Mouse (Mus musculus) heart, postnatal 0 days (tissue): Measurements from ENCODE around the gene Gm1123. TPM values are rescaled to one million over a fixed set of nuclear protein-coding genes. Genes with fewer than 3 reads are reported as not detected.

Experiments
- ATAC-seq: fragments of 200-750 bp; cut with Nextera tagmentation; 2 replicates; pipeline ENCODE4 v1.8.0; 2017; ENCODE audit warnings: low read depth, moderate number of reproducible peaks, moderate library complexity; ENCODE audit not compliant: insufficient read depth
- DNase-seq: peaks from one replicate; pipeline ENCODE4 v3.0.0-alpha.2; 2016; ENCODE audit warnings: low spot score
- H3K27ac ChIP-seq: fragments of 300-500 bp; sonication (generic); 2 replicates; pipeline ENCODE4 v1.5.1; 2014; ENCODE audit warnings: low read depth, mild to moderate bottlenecking
- H3K27me3 ChIP-seq: fragments of 300-500 bp; sonication (generic); 2 replicates; pipeline ENCODE4 v1.6.1; 2014; ENCODE audit warnings: low read length, mixed read lengths; ENCODE audit not compliant: control insufficient read depth, insufficient read depth
- H3K36me3 ChIP-seq: fragments of 300-500 bp; sonication (generic); replicated peaks from 2 replicates; pipeline ENCODE4 v1.6.1; 2014; ENCODE audit warnings: low read length, mixed read lengths; ENCODE audit not compliant: control insufficient read depth, insufficient read depth
- H3K4me1 ChIP-seq: fragments of 300-500 bp; sonication (generic); 2 replicates; pipeline ENCODE4 v1.6.1; 2014; ENCODE audit warnings: antibody characterized with exemption; ENCODE audit not compliant: control insufficient read depth, insufficient read depth
- H3K4me2 ChIP-seq: fragments of 300-500 bp; sonication (generic); 2 replicates; pipeline ENCODE4 v1.6.1; 2014; ENCODE audit warnings: low read depth, mild to moderate bottlenecking, low read length, moderate library complexity
- H3K4me3 ChIP-seq: fragments of 300-500 bp; sonication (generic); 2 replicates; pipeline ENCODE4 v1.5.1; 2014; ENCODE audit warnings: low read depth, low read length
- H3K9ac ChIP-seq: fragments of 300-500 bp; sonication (generic); replicated peaks from 2 replicates; pipeline ENCODE4 v1.6.1; 2014; ENCODE audit warnings: low read depth, low read length, mixed read lengths
- H3K9me3 ChIP-seq: fragments of 300-500 bp; sonication (generic); replicated peaks from 2 replicates; pipeline ENCODE4 v1.6.1; 2016; ENCODE audit warnings: low read length; ENCODE audit not compliant: control insufficient read depth
- CTCF ChIP-seq: IDR thresholded peaks from 2 replicates; pipeline ENCODE4 v1.5.1; 2016; ENCODE audit warnings: antibody characterized with exemption, control low read depth, low read depth
- EP300 ChIP-seq: IDR thresholded peaks from 2 replicates; pipeline ENCODE4 v1.6.1; 2016; ENCODE audit warnings: antibody characterized with exemption, low read depth
- WGBS: fragments of 180-500 bp; shearing (Covaris S2); extraction: QIAGEN DNeasy Blood & Tissue Kit; methylation state at CpG from one replicate; pipeline ENCODE4 v1.1.7; 2014; 5-methylcytosine and 5-hydroxymethylcytosine counted together
- polyA plus RNA-seq: library from polyadenylated mRNA; unstranded; fragments of >200 nt; fragmentation: Nextera tagmentation; extraction: Ambion mirVana; gene quantifications from 2 replicates; pipeline ENCODE4 v1.2.1, GENCODE M21; 2015
- total RNA-seq: library from RNA; depleted of rRNA; stranded (reverse); fragments of >200 nt; gene quantifications from 2 replicates; pipeline ENCODE4 v1.2.3, GENCODE M21; 2014; ENCODE audit warnings: low replicate concordance

Gm1123 gene
- total and polyA plus RNA-seq, 2 experiments from 2014 or later, result 0.07 TPM; not detected in 1

GRCm38 (mm10) chr9:98985800-98986475 lies 49.6 kb downstream of the Gm1123 start, which contains the start of gene Faim:
TSS of gene Faim (plus strand) at chr9:98986373.
- peak; percentile 97 for DNase-seq
- Histone ChIP-seq H3K4me1 (peaks cover 6% of the 10 kb centered on the region; the same call in 1 of the 2 replicates), H3K27me3 (peaks cover 14% of the 10 kb centered on the region; the same call in 1 of the 2 replicates), H3K9ac (peak within 1 kb of the TSS; percentile 63), H3K4me2 (peak within 1 kb of the TSS; percentile 97), H3K9me3 (no peaks in the 10 kb centered on the region), H3K4me3 (peak within 1 kb of the TSS; percentile 79), H3K36me3 (no peaks in the 10 kb centered on the region), H3K27ac (peak within 1 kb of the TSS; percentile 58; the same call in 1 of the 2 replicates)
- ATAC-seq, result peak; percentile 100
- no peak for TF ChIP-seq CTCF
- TF ChIP-seq EP300, result no peak
- WGBS, result 2% methylated on average over 45 of the region's 45 CpGs

DNA sequence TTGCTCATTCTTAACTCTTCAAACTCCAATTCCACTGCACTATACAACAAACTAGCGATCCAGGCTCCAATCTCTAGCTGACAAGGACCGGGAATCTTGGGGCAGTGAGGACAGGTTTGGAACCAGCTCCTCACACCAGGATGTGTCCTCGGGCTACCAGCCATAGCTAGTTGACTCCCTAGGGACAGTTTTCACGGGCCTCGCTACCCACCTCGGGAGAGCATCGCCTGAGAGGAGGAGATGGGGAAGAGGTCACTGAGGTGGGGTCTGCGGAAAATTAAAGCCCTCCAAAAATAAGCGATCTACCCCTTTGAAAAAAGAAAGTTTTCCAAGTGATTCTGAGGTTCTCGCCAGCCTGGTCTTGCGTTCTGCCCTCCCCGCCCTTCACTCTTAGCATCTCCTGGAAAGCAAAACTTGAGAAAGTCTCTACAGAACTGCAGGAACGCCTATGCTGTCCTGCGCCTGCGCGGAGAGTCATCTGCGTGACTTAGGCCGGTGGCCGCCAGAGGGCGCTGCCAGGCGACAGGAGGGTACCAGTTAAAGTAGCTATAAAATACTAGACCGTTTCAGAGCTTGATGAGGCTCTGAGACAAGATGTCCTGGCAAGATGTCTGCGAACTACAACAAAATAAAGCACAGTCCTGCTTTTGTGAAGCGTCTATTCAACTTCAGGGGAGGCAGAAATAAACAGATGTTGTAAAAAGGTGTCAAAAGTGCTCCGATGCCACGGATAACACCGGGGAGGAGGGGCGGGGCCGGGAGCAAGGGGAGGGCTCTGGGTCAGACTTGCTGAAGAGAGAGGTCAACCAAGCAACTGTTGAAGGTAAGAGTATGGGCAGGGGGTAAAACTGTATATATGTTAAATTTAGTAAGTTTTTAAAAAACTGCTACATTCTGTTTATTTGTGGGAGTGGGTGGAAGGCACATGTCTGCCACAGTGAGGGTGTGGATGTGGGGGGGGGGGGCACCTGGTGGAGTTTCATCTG lies 55.8 kb downstream of the Gm1123 start:
- Histone ChIP-seq H3K4me3 (peak overlapping the region; percentile 23), H3K27me3 (peaks cover 51% of the 10 kb centered on the region), H3K9ac (no peak overlapping the region), H3K9me3 (no peaks in the 10 kb centered on the region), H3K4me1 (0 out of 2 replicates have a peak, but pooled peaks cover 3% of the 10 kb centered on the region), H3K27ac (no peak overlapping the region), H3K4me2 (peak overlapping the region; percentile 47), H3K36me3 (no peaks in the 10 kb centered on the region)
- 7% methylated on average over 29 of the region's 29 CpGs for WGBS
- peak; percentile 70; the same call in 1 of the 2 replicates for ATAC-seq
- peak; percentile 84 for DNase-seq
- TF ChIP-seq EP300 (no peak), CTCF (peak; percentile 95)

- WGBS, result 40% methylated on average over 5 of the region's 5 CpGs
- no peak overlapping the region for H3K9ac ChIP-seq
- H3K27ac ChIP-seq, result no peak overlapping the region
- H3K4me3 ChIP-seq, result no peak overlapping the region
- no peaks in the 10 kb centered on the region for H3K9me3 ChIP-seq
- no peak for DNase-seq
- ATAC-seq, result no peak
- H3K4me1 ChIP-seq, result 0 out of 2 replicates have a peak, but pooled peaks cover 8% of the 10 kb centered on the region
- H3K4me2 ChIP-seq, result no peak overlapping the region
- no peaks in the 10 kb centered on the region for H3K36me3 ChIP-seq
- TF ChIP-seq EP300 (no peak), CTCF (peak; percentile 46)
- peaks cover 72% of the 10 kb centered on the region for H3K27me3 ChIP-seq
Observed at GRCm38 (mm10) chr9:98976520-98976919, 59.0 kb downstream of the Gm1123 start.

GRCm38 (mm10) chr9:98976081-98976480 lies 59.4 kb downstream of the Gm1123 start:
- 88% methylated on average over 1 of the region's 1 CpGs for WGBS
- DNase-seq (no peak), ATAC-seq (no peak)
- Histone ChIP-seq H3K4me2 (no peak overlapping the region), H3K4me3 (no peak overlapping the region), H3K27ac (no peak overlapping the region), H3K9me3 (0 out of 2 replicates have a peak, but pooled peaks cover 3% of the 10 kb centered on the region), H3K27me3 (peaks cover 74% of the 10 kb centered on the region), H3K9ac (no peak overlapping the region), H3K4me1 (0 out of 2 replicates have a peak, but pooled peaks cover 8% of the 10 kb centered on the region), H3K36me3 (no peaks in the 10 kb centered on the region)
- TF ChIP-seq EP300 (no peak), CTCF (no peak)

GRCm38 (mm10) chr9:98974898-98975297 lies 60.6 kb downstream of the Gm1123 start:
- 40% methylated on average over 2 of the region's 2 CpGs for WGBS
- TF ChIP-seq EP300 (no peak), CTCF (no peak)
- no peak overlapping the region for H3K9ac ChIP-seq

More at GRCm38 (mm10) chr9:98974898-98975297, 60.6 kb downstream of the Gm1123 start:
- no peak for ATAC-seq
- Histone ChIP-seq H3K4me2 (no peak overlapping the region), H3K4me3 (no peak overlapping the region), H3K36me3 (no peaks in the 10 kb centered on the region), H3K27me3 (peaks cover 80% of the 10 kb centered on the region), H3K9me3 (0 out of 2 replicates have a peak, but pooled peaks cover 11% of the 10 kb centered on the region), H3K27ac (no peak overlapping the region), H3K4me1 (0 out of 2 replicates have a peak, but pooled peaks cover 8% of the 10 kb centered on the region)
- DNase-seq, result no peak
